Mouse (Mus musculus) small intestine, adult 2 months (tissue): ENCODE data around the gene Zscan5b.

ENCODE experiments used
- CTCF ChIP-seq: fragments of 200-500 bp; IDR thresholded peaks from 2 replicates; pipeline ENCODE4 v1.5.1; 2012; ENCODE audit warnings: low read depth, mild to moderate bottlenecking, control low read depth, inconsistent platforms, low read length, moderate library complexity, mixed read lengths; ENCODE audit not compliant: insufficient replicate concordance, insufficient read length; ENCODE audit errors: extremely low read depth
- POLR2A ChIP-seq: fragments of 200-500 bp; IDR thresholded peaks from 2 replicates; pipeline ENCODE4 v1.6.1; 2012; ENCODE audit warnings: low read depth, mild to moderate bottlenecking, control low read depth, inconsistent platforms, low read length, moderate library complexity

DNA sequence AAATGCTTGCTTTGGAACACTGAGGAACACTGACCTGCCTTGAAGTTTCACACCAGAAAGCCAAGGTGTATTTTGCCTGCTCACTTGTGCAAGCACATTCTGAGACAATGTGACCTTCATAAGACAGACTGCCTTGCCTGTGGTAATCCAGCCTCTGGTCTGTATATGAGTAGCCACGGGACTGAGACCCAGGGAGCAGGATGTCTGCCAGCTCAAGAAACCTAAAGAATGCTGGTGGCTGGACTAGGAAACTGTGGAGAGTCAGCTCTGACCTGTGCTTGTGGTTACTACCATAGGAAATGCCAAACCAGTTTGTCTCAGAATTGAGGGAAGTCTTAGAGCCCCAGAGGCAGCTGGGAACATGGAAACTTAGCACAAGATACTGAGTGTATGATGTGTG lies 36.7 kb upstream of the Zscan5b start:
- TF ChIP-seq CTCF (no peak), POLR2A (no peak)
